Mouse (Mus musculus) heart, embryonic 11.5 days (tissue): ENCODE results near the gene Rgs16. TPM values are rescaled to one million over a fixed set of nuclear protein-coding genes. Genes with fewer than 3 reads are reported as not detected.

Source experiments
- ATAC-seq: fragments of 200-750 bp; cut with Nextera tagmentation; replicated peaks from 2 replicates; pipeline ENCODE4 v1.8.0; 2017; ENCODE audit warnings: moderate library complexity; ENCODE audit not compliant: insufficient number of reproducible peaks, low FRiP score, low TSS enrichment
- H3K27ac ChIP-seq: fragments of 300-500 bp; sonication (generic); 2 replicates; pipeline ENCODE4 v1.5.1; 2014; ENCODE audit warnings: mild to moderate bottlenecking, low read depth, low read length
- H3K27me3 ChIP-seq: fragments of 300-500 bp; sonication (generic); 2 replicates; pipeline ENCODE4 v1.6.1; 2014; ENCODE audit warnings: mild to moderate bottlenecking, low read length, mixed read lengths; ENCODE audit not compliant: control insufficient read depth, insufficient read depth
- H3K36me3 ChIP-seq: fragments of 300-500 bp; sonication (generic); 2 replicates; pipeline ENCODE4 v1.6.1; 2014; ENCODE audit warnings: mild to moderate bottlenecking, low read length, moderate library complexity, mixed read lengths; ENCODE audit not compliant: control insufficient read depth, insufficient read depth
- H3K4me1 ChIP-seq: fragments of 300-500 bp; sonication (generic); 2 replicates; pipeline ENCODE4 v1.6.1; 2014; ENCODE audit warnings: low read length; ENCODE audit not compliant: control insufficient read depth, insufficient read depth
- H3K4me2 ChIP-seq: fragments of 300-500 bp; sonication (generic); 2 replicates; pipeline ENCODE4 v1.6.1; 2014; ENCODE audit warnings: mild to moderate bottlenecking, moderate library complexity
- H3K4me3 ChIP-seq: fragments of 300-500 bp; sonication (generic); 2 replicates; pipeline ENCODE4 v1.5.1; 2014; ENCODE audit warnings: low read depth, low read length
- H3K9ac ChIP-seq: fragments of 300-500 bp; sonication (generic); 2 replicates; pipeline ENCODE4 v1.6.1; 2014; ENCODE audit warnings: mild to moderate bottlenecking, low read depth, low read length, moderate library complexity
- H3K9me3 ChIP-seq: fragments of 300-500 bp; sonication (generic); replicated peaks from 2 replicates; pipeline ENCODE4 v1.6.1; 2016; ENCODE audit warnings: low read length; ENCODE audit not compliant: control insufficient read depth
- WGBS: fragments of 180-500 bp; shearing (Covaris S2); extraction: QIAGEN DNeasy Blood & Tissue Kit; methylation state at CpG from one replicate; pipeline ENCODE4 v1.1.7; 2014; ENCODE audit not compliant: insufficient replicate concordance; 5-methylcytosine and 5-hydroxymethylcytosine counted together
- polyA plus RNA-seq: library from polyadenylated mRNA; unstranded; fragments of >200 nt; fragmentation: Nextera tagmentation; extraction: Ambion mirVana; gene quantifications from 2 replicates; pipeline ENCODE4 v1.2.1, GENCODE M21; 2014

The Rgs16 gene
- polyA plus RNA-seq, 1 experiment from 2014 or later, result 1.0 TPM

DNA sequence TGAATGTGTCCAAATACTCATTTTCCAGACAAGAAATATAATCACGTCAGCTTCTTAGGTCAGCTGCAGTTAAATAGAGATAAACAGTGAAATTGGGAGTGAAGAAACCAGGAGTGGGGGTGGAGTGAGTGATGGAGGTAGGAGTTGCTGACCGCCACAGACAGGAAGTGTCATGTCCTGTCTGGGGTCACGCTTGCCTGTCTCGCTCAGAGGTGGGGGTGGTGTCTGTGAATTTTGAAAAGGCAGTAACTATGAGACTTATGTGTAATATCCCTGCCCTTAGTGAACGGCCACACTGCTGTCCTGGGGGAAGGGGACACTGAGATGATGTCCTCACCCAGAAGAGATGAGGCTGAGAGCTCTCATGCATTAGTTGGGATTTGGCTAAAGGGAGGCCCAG is 30.7 kb upstream of the Rgs16 start:
- Histone ChIP-seq H3K27ac (no peak overlapping the region), H3K4me1 (0 out of 2 replicates have a peak, but pooled peaks cover 3% of the 10 kb centered on the region), H3K9me3 (no peaks in the 10 kb centered on the region), H3K9ac (no peak overlapping the region), H3K36me3 (no peaks in the 10 kb centered on the region), H3K4me3 (no peak overlapping the region), H3K4me2 (no peak overlapping the region), H3K27me3 (no peaks in the 10 kb centered on the region)
- WGBS, result 46% methylated on average over 5 of the region's 5 CpGs
- no peak for ATAC-seq

DNA sequence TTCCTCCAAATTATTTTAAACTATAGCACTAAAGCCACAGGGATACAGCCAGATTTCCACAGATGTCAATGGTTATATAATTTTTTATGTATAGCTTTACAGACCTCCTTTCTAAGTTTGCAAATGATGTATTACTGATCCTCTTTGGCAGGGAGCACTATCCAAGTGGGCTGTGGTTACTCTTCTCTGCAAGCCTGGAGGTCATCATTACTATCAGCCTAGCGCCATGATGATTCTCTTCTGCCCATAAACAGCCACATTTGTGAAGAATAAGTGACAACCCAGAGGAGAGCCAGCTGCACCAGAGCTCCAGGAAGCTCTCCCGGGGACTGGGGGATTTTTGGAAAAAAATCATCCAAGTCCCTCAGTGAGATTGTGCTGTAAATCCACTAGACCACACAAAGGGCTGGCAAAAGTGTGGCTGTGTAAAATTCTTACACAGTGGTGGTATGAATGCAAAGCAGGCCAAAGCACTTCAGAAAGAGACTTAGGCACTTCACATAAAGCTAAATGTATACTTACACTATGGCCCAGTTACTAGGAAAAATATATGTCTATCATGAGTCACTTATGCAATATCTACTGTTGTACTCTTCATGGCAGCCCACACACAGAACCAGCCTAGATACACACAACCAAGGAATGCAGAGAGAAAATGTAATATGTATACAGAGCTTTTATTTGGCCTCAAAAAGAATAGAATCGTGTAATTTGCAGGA is 28.4 kb upstream of the Rgs16 start:
- WGBS, result 74% methylated on average over 3 of the region's 3 CpGs
- Histone ChIP-seq H3K9me3 (no peaks in the 10 kb centered on the region), H3K27ac (no peak overlapping the region), H3K9ac (no peak overlapping the region), H3K36me3 (no peaks in the 10 kb centered on the region), H3K27me3 (no peaks in the 10 kb centered on the region), H3K4me1 (0 out of 2 replicates have a peak, but pooled peaks cover 3% of the 10 kb centered on the region), H3K4me2 (no peak overlapping the region), H3K4me3 (no peak overlapping the region)
- ATAC-seq, result no peak

DNA sequence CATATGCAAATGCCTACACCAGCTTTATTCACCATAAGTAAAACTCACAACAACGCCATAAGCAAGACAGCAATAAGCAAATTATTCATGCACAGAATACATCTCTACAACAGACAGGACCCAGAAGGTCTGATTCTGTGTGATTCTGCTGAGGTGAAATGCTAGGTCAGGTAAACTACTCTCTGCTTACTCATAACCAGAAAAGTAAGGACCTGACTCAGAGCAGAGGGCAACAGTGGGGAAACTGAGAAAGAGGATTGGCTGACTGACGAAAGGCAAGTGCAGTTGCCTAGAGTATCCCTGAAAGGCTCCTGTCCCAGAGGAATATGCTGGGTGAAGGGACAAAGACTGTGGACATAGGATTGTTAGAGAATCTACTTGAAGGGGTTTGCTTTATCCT is 27.5 kb upstream of the Rgs16 start:
- WGBS, result 92% methylated on average over 2 of the region's 2 CpGs

DNA sequence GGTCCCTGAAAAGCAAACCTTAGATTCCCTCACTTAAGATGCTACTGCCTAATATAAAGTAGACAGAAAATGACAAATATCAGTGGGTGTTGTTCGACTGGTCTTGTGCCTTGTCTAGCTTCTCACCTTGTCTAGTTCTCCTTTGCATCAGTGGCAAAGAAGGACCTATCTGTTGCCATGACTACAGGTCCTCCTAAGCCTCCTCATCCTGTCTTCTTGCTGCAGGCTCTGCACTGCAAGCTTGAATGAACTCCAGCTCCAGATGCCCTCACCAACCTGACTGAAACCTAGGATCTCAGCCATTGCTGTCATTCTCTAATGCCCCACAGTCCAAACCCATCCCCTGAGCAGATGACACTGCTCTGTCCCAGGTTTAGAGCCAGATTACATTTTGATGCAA is 22.2 kb upstream of the Rgs16 start:
- Histone ChIP-seq H3K9me3 (no peaks in the 10 kb centered on the region), H3K27me3 (no peaks in the 10 kb centered on the region), H3K4me2 (no peak overlapping the region), H3K36me3 (no peaks in the 10 kb centered on the region), H3K27ac (no peak overlapping the region), H3K9ac (no peak overlapping the region), H3K4me1 (no peaks in the 10 kb centered on the region), H3K4me3 (no peak overlapping the region)
- 74% methylated on average over 1 of the region's 1 CpGs for WGBS
- no peak for ATAC-seq

More for the DNA sequence above, 27.5 kb upstream of the Rgs16 start:
- H3K4me2 ChIP-seq, result no peak overlapping the region
- no peaks in the 10 kb centered on the region for H3K36me3 ChIP-seq
- H3K27ac ChIP-seq, result no peak overlapping the region
- no peak overlapping the region for H3K9ac ChIP-seq
- no peaks in the 10 kb centered on the region for H3K9me3 ChIP-seq
- H3K27me3 ChIP-seq, result no peaks in the 10 kb centered on the region
- 0 out of 2 replicates have a peak, but pooled peaks cover 3% of the 10 kb centered on the region for H3K4me1 ChIP-seq
- no peak overlapping the region for H3K4me3 ChIP-seq
- no peak for ATAC-seq

GRCm38 (mm10) chr1:153720935-153721334 is 19.2 kb upstream of the Rgs16 start:
- Histone ChIP-seq H3K4me3 (no peak overlapping the region), H3K9ac (no peak overlapping the region), H3K4me1 (no peaks in the 10 kb centered on the region), H3K27ac (no peak overlapping the region), H3K9me3 (no peaks in the 10 kb centered on the region), H3K27me3 (no peaks in the 10 kb centered on the region), H3K36me3 (no peaks in the 10 kb centered on the region), H3K4me2 (no peak overlapping the region)
- WGBS, result 75% methylated on average over 7 of the region's 7 CpGs
- no peak for ATAC-seq

- H3K36me3 ChIP-seq, result no peaks in the 10 kb centered on the region
- 69% methylated on average over 9 of the region's 9 CpGs for WGBS
- H3K4me3 ChIP-seq, result no peak overlapping the region
- H3K4me1 ChIP-seq, result no peaks in the 10 kb centered on the region
- no peak for ATAC-seq
- H3K9me3 ChIP-seq, result no peaks in the 10 kb centered on the region
- H3K27me3 ChIP-seq, result no peaks in the 10 kb centered on the region
- H3K9ac ChIP-seq, result no peak overlapping the region
- H3K4me2 ChIP-seq, result no peak overlapping the region
- H3K27ac ChIP-seq, result no peak overlapping the region
These were observed 18.4 kb upstream of the Rgs16 start for GRCm38 (mm10) chr1:153721565-153722310.

DNA sequence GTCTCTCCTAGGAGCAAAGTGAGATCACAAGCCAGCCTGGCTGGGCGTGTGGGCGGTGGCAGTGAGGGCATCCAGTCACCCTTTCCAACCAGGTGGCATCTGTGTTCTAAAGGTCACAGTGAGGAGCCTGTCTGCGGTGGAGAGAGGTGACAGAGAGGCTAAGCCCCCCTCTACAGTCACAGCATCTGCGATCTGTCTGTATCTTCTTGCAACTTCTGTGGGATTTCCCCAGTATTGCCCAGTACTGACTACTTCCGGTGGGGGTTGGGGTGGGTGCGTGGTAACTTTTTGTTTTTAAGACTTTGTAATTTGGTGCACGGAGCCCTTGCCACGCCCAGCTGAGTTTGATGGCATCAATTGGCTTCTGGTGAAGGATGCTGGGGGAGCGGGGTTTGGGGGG is 16.7 kb upstream of the Rgs16 start:
- H3K27ac ChIP-seq, result no peak overlapping the region
- 70% methylated on average over 9 of the region's 9 CpGs for WGBS

GRCm38 (mm10) chr1:153726636-153727035 is 13.5 kb upstream of the Rgs16 start:
- H3K4me1 ChIP-seq, result peaks cover 14% of the 10 kb centered on the region
- no peaks in the 10 kb centered on the region for H3K36me3 ChIP-seq
- ATAC-seq, result no peak
- H3K9ac ChIP-seq, result no peak overlapping the region
- 82% methylated on average over 16 of the region's 16 CpGs for WGBS
- H3K27ac ChIP-seq, result no peak overlapping the region
- H3K9me3 ChIP-seq, result no peaks in the 10 kb centered on the region
- no peak overlapping the region for H3K4me2 ChIP-seq
- no peaks in the 10 kb centered on the region for H3K27me3 ChIP-seq
- H3K4me3 ChIP-seq, result no peak overlapping the region

More for the DNA sequence above, 16.7 kb upstream of the Rgs16 start:
- Histone ChIP-seq H3K9me3 (no peaks in the 10 kb centered on the region), H3K4me3 (no peak overlapping the region), H3K27me3 (no peaks in the 10 kb centered on the region), H3K9ac (no peak overlapping the region), H3K4me1 (no peaks in the 10 kb centered on the region), H3K36me3 (no peaks in the 10 kb centered on the region), H3K4me2 (no peak overlapping the region)
- ATAC-seq, result no peak
